Mouse (Mus musculus) brain, embryonic 14.5 days (tissue): Measurements from ENCODE around the gene Npdc1.

Experiments used
- CTCF ChIP-seq: fragments of 200-500 bp; IDR thresholded peaks from 2 replicates; pipeline ENCODE4 v1.5.1; 2012; ENCODE audit warnings: inconsistent platforms, mild to moderate bottlenecking, moderate library complexity, borderline replicate concordance; ENCODE audit not compliant: insufficient read depth, insufficient read length; ENCODE audit errors: extremely low read depth
- POLR2A ChIP-seq: fragments of 200-500 bp; IDR thresholded peaks from 2 replicates; pipeline ENCODE4 v1.6.1; 2012; ENCODE audit warnings: mild to moderate bottlenecking, inconsistent platforms, borderline replicate concordance; ENCODE audit not compliant: poor library complexity, insufficient read depth, insufficient read length, severe bottlenecking; ENCODE audit errors: extremely low read depth

DNA sequence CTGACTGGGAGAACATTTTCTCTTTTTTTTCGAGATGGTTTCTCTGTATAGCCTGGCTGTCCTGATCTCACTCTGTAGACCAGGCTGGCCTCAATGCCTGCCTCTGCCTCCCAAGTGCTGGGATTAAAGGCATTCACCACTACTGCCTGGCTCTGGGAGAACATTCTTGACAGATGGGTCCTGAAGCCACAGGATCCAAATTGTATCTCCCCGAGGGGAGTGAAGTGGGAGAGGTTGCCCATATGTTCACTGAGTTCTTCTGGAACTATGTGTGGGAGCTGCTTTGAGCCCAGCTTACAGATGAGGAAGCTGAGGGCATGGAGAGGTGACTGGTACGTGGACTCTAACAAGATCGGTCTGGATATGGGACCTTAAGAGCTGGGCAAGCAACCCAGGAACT lies 4.8 kb downstream of the Npdc1 start:
- TF ChIP-seq POLR2A (no peak), CTCF (no peak)
